Mouse (Mus musculus): ENCODE data around the gene Atxn1.
A peak's percentile ranks its signal among the peaks of the same experiment; 100 is the strongest.

Gene Atxn1

GRCm38 (mm10) chr13:45931891-45932290, 32.9 kb downstream of the Atxn1 start:
- no peak for DNase-seq (ENCODE audit: low spot score)

- no peak for DNase-seq (ENCODE audit: low spot score)
Measured at GRCm38 (mm10) chr13:45931215-45931614, 33.6 kb downstream of the Atxn1 start.

- no peak for DNase-seq (ENCODE audit: low spot score)
Measured at GRCm38 (mm10) chr13:45929744-45930143, 35.1 kb downstream of the Atxn1 start.

GRCm38 (mm10) chr13:45925294-45925693, 39.5 kb downstream of the Atxn1 start:
- DNase-seq (ENCODE audit: low spot score) = no peak

- DNase-seq (ENCODE audit: low spot score) = peak; percentile 39
Measured at GRCm38 (mm10) chr13:45924555-45924954, 40.3 kb downstream of the Atxn1 start.

- no peak for DNase-seq (ENCODE audit: low spot score)
Measured at GRCm38 (mm10) chr13:45923086-45923485, 41.7 kb downstream of the Atxn1 start.

- DNase-seq (ENCODE audit: low spot score) = no peak
Measured at GRCm38 (mm10) chr13:45922467-45922866, 42.3 kb downstream of the Atxn1 start.

- no peak for DNase-seq (ENCODE audit: low spot score)
Measured at GRCm38 (mm10) chr13:45918956-45919711, 45.7 kb downstream of the Atxn1 start.

GRCm38 (mm10) chr13:45918006-45918380, 46.8 kb downstream of the Atxn1 start:
- DNase-seq (ENCODE audit: low spot score) = no peak

GRCm38 (mm10) chr13:45917058-45918005, 47.5 kb downstream of the Atxn1 start:
- no peak for DNase-seq (ENCODE audit: low spot score)

- DNase-seq (ENCODE audit: low spot score) = no peak
Measured at GRCm38 (mm10) chr13:45915921-45916320, 48.9 kb downstream of the Atxn1 start.

- DNase-seq (ENCODE audit: low spot score) = no peak
Measured at GRCm38 (mm10) chr13:45915026-45915425, 49.8 kb downstream of the Atxn1 start.

GRCm38 (mm10) chr13:45914117-45914516, 50.7 kb downstream of the Atxn1 start:
- DNase-seq (ENCODE audit: low spot score) = no peak

GRCm38 (mm10) chr13:45911848-45912247, 53.0 kb downstream of the Atxn1 start:
- DNase-seq (ENCODE audit: low spot score) = no peak

- DNase-seq (ENCODE audit: low spot score) = no peak
Measured at GRCm38 (mm10) chr13:45911069-45911468, 53.7 kb downstream of the Atxn1 start.

GRCm38 (mm10) chr13:45910348-45910747, 54.5 kb downstream of the Atxn1 start:
- DNase-seq (ENCODE audit: low spot score) = no peak

- DNase-seq (ENCODE audit: low spot score) = no peak
Measured at GRCm38 (mm10) chr13:45907181-45907691, 57.6 kb downstream of the Atxn1 start.

- peak; percentile 38 for DNase-seq (ENCODE audit: low spot score)
Measured at GRCm38 (mm10) chr13:45906438-45907166, 58.2 kb downstream of the Atxn1 start.

- no peak for DNase-seq (ENCODE audit: low spot score)
Measured at GRCm38 (mm10) chr13:45904955-45905354, 59.9 kb downstream of the Atxn1 start.

GRCm38 (mm10) chr13:45904456-45904855, 60.4 kb downstream of the Atxn1 start:
- no peak for DNase-seq (ENCODE audit: low spot score)

- peak; percentile 36 for DNase-seq (ENCODE audit: low spot score)
Measured at GRCm38 (mm10) chr13:45903519-45904274, 61.1 kb downstream of the Atxn1 start.
